Mouse (Mus musculus) stomach, postnatal 0 days (tissue): ENCODE data around the gene Rbm11.

Experiments used
- CTCF ChIP-seq: IDR thresholded peaks from 2 replicates; pipeline ENCODE4 v1.5.1; 2016; ENCODE audit warnings: antibody characterized with exemption, low read depth, mild to moderate bottlenecking, moderate library complexity
- EP300 ChIP-seq: optimal IDR thresholded peaks from 2 replicates; pipeline ENCODE3; 2016; ENCODE audit warnings: antibody characterized with exemption

GRCm38 (mm10) chr16:75592671-75593500 lies at the start of gene Rbm11:
- TF ChIP-seq EP300: no peak
- no peak for TF ChIP-seq CTCF
